Mouse (Mus musculus): Measurements from ENCODE around the gene P2rx7. TPM values are rescaled to one million over a fixed set of nuclear protein-coding genes. Genes with fewer than 3 reads are reported as not detected.

The P2rx7 gene
- polyA plus RNA-seq (2021; fragmentation: Nextera tagmentation): 6.7 and 7.8 TPM in 2 replicates
- long read RNA-seq, experiment 1, full-length matches to known transcripts: 6 of 7 reads
- long read RNA-seq, experiment 1, partial matches to known transcripts: 1 of 7 reads
- long read RNA-seq, experiment 1, other reads (novel, unspliced or antisense): 0 of 7 reads
- long read RNA-seq, experiment 2, full-length matches to known transcripts: 15 of 24 reads
- long read RNA-seq, experiment 2, partial matches to known transcripts: 3 of 24 reads
- long read RNA-seq, experiment 2, other reads (novel, unspliced or antisense): 6 of 24 reads

DNA sequence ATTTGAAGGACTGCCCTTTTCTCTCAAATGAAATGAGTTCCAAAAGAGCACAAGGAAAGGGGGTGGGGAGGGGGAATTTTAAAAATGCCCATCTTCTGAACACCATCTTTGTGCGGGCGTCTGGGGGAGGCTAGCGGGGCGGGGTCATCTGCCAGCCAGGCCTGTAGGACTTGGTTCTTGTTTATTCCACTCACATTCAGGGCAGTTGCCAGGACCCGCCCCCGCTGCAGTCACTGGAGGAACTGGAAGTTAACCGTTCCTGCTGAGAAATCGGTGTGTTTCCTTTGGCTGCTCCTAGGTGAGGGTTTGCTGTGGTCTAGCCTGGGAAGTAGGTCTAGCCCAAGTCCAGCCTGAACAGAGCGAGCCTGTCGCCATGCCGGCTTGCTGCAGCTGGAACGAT is at the start of gene P2rx7:
Gene P2rx7, plus strand, starts transcription at position 211 of the 400 bp plus-strand sequence.

DNA sequence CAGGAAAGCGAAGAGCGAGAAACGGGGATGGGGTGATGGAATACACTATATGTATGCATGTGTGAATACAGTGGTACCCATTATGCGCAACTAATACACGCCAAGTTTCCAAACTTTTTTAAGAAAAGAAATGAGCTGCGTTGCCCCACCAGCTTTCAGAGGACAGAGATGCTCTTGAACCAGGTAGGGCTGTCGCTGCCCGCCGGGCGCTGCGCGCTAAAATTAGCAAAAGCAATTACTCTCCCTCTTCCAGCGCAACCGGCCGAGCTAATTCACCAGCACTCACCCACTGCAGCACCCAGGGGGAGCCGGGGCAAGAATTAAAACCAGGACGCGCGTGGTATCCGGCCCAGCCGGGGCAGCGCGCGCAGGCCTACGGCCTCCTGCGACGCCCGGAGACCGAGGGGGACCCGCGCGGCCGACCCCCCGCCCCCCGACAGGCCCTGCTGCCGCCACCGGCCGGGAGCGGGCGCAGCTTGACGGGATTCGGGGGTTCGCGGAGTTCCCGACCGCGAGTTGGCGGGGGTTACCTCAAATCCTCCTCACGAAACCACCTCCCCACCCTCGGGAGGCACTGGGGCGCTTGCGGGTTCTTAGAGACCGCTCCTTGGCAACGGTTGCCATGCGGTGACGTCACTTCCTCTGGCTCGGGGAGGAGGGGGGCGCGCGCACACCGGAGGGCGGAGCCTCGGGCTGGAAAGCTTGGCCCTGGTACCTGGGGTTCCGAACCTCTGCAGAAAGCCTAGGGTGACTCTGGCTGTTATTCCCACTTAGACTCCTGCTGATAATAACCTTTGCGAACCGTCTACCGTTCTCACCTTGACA is 29.6 kb upstream of the P2rx7 start, which contains the start of gene Ift81:
Gene Ift81, minus strand, starts transcription at position 611 of the 825 bp plus-strand sequence.

GRCm38 (mm10) chr5:122707276-122708181 is 63.8 kb downstream of the P2rx7 start, which contains the start of gene P2rx4:
P2rx4 (plus strand) TSS chr5:122707544.

Small RNA genes lying within 50 kb of the gene (microRNA-seq; reads per million reads assigned to microRNA genes)
- not detected for gene Mir8115

Other genes with a start within 250 kb of the P2rx7 start
- 20.0 and 20.7 TPM in 2 replicates for gene Anapc7, start 222.2 kb upstream of the P2rx7 start, polyA plus RNA-seq (2021; fragmentation: Nextera tagmentation)
- 54.2 and 55.8 TPM in 2 replicates for gene Atp2a2, start 141.7 kb upstream of the P2rx7 start, polyA plus RNA-seq (2021; fragmentation: Nextera tagmentation)
- gene Ift81, start 29.4 kb upstream of the P2rx7 start, polyA plus RNA-seq (2021; fragmentation: Nextera tagmentation): 19.9 and 21.9 TPM in 2 replicates
- gene P2rx4, start 63.6 kb downstream of the P2rx7 start, polyA plus RNA-seq (2021; fragmentation: Nextera tagmentation): 17.9 and 18.6 TPM in 2 replicates
- 42.7 and 45.1 TPM in 2 replicates for gene Camkk2, start 135.5 kb downstream of the P2rx7 start, polyA plus RNA-seq (2021; fragmentation: Nextera tagmentation)
- gene Anapc5, start 177.4 kb downstream of the P2rx7 start, polyA plus RNA-seq (2021; fragmentation: Nextera tagmentation): 113 and 119 TPM in 2 replicates
- gene Rnf34, start 206.1 kb downstream of the P2rx7 start, polyA plus RNA-seq (2021; fragmentation: Nextera tagmentation): 25.0 and 25.5 TPM in 2 replicates

Measured in layer of hippocampus, adult 6 months (tissue).